Mouse (Mus musculus) ES-Bruce4 (cell line): Measurements from ENCODE around the gene Prr23a2.

Experiments used
- CTCF ChIP-seq: IDR thresholded peaks from one replicate; pipeline ENCODE4 v1.8.1; 2011; ENCODE audit warnings: low read depth, low read length
- EP300 ChIP-seq: IDR thresholded peaks from 2 replicates; pipeline ENCODE4 v1.6.1; 2011; ENCODE audit warnings: low read depth, low read length; ENCODE audit not compliant: insufficient read depth
- POLR2A ChIP-seq: IDR thresholded peaks from one replicate; pipeline ENCODE4 v1.8.1; 2011; ENCODE audit warnings: low read length; ENCODE audit not compliant: insufficient read depth

- no peak for TF ChIP-seq CTCF
- TF ChIP-seq POLR2A = no peak
- no peak for TF ChIP-seq EP300
These were observed 40.2 kb upstream of the Prr23a2 start for GRCm38 (mm10) chr9:98816066-98816465.
